Mouse (Mus musculus): ENCODE results near the gene Nek10.
"Not testable (repeated sequence)": the region's sequence is repeated elsewhere in the genome, so short reads cannot be mapped to it uniquely, and the experiment has no call there.

Nek10 gene

DNA sequence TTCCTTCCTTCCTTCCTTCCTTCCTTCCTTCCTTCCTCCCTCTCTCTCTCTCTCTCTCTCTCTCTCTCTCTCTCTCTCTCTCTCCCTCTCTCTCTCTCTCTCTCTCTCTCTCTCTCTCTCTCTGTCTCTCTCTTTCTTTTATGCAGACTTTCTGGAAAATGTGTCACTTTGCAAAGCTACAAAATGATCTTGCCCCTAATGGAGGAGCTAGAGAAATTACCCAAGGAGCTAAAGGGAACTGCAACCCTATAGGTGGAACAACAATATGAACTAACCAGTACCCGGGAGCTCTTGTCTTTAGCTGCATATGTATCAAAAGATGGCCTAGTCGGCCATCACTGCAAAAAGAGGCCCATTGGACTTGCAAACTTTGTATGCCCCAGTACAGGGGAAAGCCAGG is at the start of gene Nek10:
Gene Nek10, plus strand, starts transcription at position 301 of the 400 bp plus-strand sequence.
- DNase-seq (ENCODE audit: low spot score) = not testable (repeated sequence)

- DNase-seq (ENCODE audit: low spot score) = no peak
Measured at GRCm38 (mm10) chr14:14781169-14781568, 22.0 kb upstream of the Nek10 start.

DNA sequence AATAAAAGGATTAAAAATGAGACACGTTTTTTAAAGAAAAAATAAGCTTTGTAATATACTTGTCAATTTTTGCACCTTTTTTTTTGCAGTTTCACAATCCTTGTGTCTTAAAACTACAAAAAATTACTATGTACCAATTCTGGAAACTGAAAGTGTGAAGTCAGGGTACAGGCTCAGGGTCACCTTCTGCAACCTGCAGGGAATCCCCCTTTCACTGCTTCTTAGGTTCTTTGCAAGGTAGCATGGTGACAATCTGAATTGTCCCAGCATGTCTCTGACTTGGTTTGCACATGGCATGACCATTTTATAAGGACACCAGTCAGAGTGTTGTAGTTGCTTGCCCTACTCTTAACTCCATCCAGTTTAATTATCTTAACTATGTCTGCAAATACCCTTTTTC is 19.0 kb upstream of the Nek10 start:
- DNase-seq (ENCODE audit: low spot score) = no peak

GRCm38 (mm10) chr14:14786979-14787378 is 16.2 kb upstream of the Nek10 start:
- no peak for DNase-seq (ENCODE audit: low spot score)

- no peak for DNase-seq (ENCODE audit: low spot score)
Measured at GRCm38 (mm10) chr14:14789840-14790470, 13.3 kb upstream of the Nek10 start.

DNA sequence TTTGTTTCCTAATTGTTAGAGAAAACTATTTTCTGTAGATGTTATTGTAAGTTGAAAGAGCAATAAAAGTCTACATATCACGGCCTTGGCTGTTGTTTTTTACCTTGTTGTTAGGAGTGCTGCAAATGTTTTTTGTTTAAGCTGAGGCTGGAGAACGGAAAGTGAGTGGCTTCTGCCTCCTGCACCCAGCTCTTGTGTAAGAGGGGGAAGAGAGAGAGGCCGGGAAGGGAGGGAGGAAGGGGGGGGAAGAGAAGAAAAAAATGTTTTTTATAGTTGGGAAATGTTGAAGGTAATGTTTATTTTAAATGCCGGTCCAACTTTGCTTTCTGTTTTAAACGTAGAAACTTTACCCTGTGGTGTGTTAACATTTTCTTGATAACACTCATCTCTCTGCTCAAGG is 3.4 kb upstream of the Nek10 start:
- no peak for DNase-seq (ENCODE audit: low spot score)

- DNase-seq (ENCODE audit: low spot score) = no peak
Measured at GRCm38 (mm10) chr14:14800332-14800731, 2.9 kb upstream of the Nek10 start.

DNA sequence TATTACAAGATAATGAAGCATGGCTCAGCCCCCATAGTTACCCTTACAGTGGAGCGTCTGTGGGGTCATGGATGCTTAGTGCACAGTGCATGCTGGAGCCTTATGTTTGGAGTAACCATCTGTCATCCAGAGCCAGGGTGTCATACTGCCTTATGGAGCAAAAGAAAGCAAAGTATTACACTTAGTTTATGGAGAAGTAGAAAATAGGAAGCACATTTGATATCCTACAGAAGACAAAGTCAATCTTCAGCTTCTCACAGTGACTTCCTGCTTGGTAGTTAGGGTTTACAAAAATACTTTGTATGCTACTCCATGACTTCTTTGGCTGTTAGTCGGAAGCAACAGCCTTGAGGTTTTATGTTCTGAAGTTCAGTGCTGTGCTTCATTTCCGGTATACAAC is 2.4 kb upstream of the Nek10 start:
- DNase-seq (ENCODE audit: low spot score) = no peak

DNA sequence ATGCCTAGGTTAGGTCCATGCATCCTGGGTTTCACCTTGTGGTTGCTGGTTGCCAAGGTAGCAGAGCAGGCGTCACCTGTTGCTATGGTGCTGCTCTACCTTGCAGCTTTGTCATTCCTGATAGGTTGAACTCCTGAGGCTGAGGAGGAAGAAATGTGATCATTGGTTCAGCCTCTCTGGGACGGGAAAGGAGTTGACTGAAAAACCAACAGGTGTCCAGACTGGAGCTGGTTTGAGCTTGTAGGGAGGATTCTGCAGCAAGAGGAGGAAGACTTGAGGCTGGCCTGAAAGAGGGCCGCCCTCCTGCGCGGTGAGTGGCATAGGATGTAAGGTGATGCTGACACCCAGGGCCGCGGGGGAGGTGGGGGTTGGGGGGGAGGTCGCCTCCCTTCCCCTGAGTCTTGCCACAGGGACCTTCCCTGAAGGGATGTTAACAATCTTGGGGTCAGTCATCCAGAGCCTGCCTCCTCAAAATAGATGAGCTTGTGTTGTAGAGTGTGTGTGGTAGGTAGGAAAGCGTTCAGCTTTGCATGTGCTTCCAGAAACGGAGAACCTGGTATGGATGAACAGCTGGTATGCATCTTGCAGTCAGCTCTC is 804 bp downstream of the Nek10 start:
- no peak for DNase-seq (ENCODE audit: low spot score)

- no peak for DNase-seq (ENCODE audit: low spot score)
Measured at GRCm38 (mm10) chr14:14804518-14805212, 1.4 kb downstream of the Nek10 start.

- no peak for DNase-seq (ENCODE audit: low spot score)
Measured at GRCm38 (mm10) chr14:14832520-14833240, 29.5 kb downstream of the Nek10 start.

DNA sequence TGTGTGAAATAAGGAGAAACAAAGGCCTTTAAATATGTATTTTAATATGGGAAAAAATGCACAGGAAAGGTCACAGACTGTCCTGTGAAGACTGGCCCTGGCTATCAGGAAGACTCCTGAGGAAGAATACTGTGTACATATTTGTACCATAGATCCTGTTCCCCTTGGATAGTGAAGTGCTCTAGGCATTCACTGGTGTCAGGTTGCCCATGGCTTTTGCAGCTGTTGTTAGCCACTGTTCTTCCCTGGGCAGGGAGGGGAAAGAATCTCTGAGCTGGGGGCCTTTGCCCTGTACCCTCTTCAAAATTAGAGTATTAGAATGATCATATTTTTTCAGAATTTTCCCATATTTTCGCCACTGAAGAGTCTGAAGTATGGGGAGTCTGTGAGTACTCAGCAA is 30.3 kb downstream of the Nek10 start:
- DNase-seq (ENCODE audit: low spot score) = no peak

GRCm38 (mm10) chr14:14834266-14834665 is 31.1 kb downstream of the Nek10 start:
- DNase-seq (ENCODE audit: low spot score) = no peak

GRCm38 (mm10) chr14:14837627-14838026 is 34.4 kb downstream of the Nek10 start:
- DNase-seq (ENCODE audit: low spot score) = no peak

GRCm38 (mm10) chr14:14838109-14838508 is 34.9 kb downstream of the Nek10 start:
- DNase-seq (ENCODE audit: low spot score) = no peak

- DNase-seq (ENCODE audit: low spot score) = no peak
Measured at GRCm38 (mm10) chr14:14842734-14843530, 39.7 kb downstream of the Nek10 start.

GRCm38 (mm10) chr14:14852838-14853237 is 49.6 kb downstream of the Nek10 start:
- no peak for DNase-seq (ENCODE audit: low spot score)

- no peak for DNase-seq (ENCODE audit: low spot score)
Measured at GRCm38 (mm10) chr14:14860331-14860730, 57.1 kb downstream of the Nek10 start.

- peak; percentile 52 for DNase-seq (ENCODE audit: low spot score)
Measured at GRCm38 (mm10) chr14:14863690-14864356, 60.6 kb downstream of the Nek10 start.

DNA sequence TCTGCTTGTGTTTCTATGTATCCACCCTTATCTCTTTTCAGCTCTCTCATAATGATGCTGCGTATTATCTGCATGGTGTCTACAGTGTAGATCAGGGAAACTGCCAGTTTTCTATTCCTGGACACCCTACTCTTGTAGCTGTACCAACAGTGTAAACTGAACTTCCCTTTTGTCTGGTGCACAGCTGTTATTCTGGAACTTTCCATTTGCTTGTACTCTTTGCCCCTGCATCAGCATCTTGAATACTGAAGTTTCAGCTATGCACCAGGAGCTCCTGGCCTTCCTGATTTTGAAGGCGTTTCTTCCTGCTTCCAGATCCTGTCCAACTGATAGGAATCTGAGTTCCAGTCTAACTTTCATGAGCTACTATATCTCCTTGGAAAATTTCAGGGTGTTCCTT is 66.0 kb downstream of the Nek10 start:
- no peak for DNase-seq (ENCODE audit: low spot score)

DNA sequence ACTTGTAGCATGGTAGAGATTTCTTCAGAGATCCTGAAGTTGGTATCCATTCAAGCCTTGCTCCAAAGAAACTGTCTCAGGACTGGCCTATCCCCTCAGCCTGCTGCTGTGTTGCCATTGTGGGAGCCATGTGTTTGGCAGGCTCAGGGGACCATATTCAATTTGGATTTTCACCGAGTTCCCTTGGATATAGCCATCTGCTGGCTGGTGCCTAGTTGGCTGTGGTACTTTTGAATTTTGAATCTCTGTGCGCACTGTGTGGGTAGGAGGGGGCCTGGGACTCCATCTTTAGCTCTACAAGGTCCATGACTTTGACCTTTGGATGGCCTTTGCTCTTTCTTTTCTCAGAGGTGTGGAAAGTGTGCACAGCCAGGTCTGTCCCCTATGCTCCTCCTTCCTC is 66.8 kb downstream of the Nek10 start:
- DNase-seq (ENCODE audit: low spot score) = no peak

All from c-Kit-positive CD71-positive TER-119-positive erythroid progenitor cells, embryonic 14.5 days (primary cell).